Comparison of ENCODE assay signal across 9 mouse cellular contexts in the genomic region with DNA sequence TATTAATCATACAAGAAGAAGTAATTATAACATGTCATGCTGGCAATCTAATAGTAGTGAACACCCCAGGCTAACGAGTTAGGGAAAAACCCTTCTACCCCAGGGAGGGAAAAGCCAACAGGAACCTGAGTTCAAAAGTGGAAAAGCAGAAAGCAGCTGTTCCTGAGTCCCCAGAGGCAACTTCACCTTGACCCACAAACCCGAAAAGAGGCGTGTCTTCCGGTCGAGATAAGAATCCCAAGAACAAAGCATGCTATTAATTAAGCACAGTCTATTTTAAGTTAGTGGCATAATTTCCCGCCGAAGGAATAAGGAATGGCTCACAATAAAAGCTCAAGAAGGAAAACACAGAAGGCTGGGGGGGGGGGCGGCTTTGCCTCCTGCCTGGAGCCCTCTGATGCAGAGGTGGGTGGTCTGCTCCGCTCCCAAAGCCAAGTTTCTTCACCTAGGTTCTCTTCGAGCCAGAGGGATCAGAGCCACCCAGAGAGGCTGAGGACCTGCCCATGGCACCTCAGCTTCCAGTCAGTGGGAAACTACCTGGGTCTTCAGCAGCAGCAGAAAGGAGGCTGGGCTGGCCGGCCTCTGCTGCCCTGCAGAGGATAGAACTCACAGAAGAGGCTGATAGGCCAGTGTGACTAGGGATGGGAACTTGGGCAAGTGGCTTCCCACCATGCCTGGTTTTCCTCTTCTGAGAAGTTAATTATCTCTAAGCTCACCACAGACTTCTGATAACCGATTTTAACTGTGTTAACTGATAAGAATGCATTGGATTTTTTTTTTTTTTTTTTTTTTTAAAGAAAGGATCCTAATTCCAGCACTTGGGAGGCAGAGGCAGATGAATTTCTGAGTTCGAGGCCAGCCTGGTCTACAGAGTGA. TPM values are rescaled to one million over a fixed set of nuclear protein-coding genes. Genes with fewer than 3 reads are reported as not detected.
A peak's percentile ranks its signal among the peaks of the same experiment; 100 is the strongest.
DNase-seq lines count a peak whose midpoint lies in the region; ATAC-seq and TF ChIP-seq lines count a peak whose summit lies in the region.
"Had no signal": no experiment of that assay in that cellular context is flagged by ENCODE, and none has a peak within 500 bp of the region (broad histone marks: within the 10 kb centered on the region; RNA-seq: fewer than 3 reads in every experiment).

No protein-coding gene starts in this region.

- no peak for ATAC-seq in hindbrain, postnatal 0 days

- H3K9ac ChIP-seq in ES-Bruce4 (ENCODE audit: low read depth, poor library complexity, severe bottlenecking): peak overlapping the region; percentile 38; the same call in 1 of the 2 replicates
- no peak overlapping the region for H3K9ac ChIP-seq in hindbrain, postnatal 0 days (replicated peaks; ENCODE audit: low read length)

- no peaks in the 10 kb centered on the region for H3K36me3 ChIP-seq in kidney, adult 2 months (ENCODE audit: control insufficient read depth, insufficient read depth, low read length)
- no peaks in the 10 kb centered on the region for H3K36me3 ChIP-seq in ES-Bruce4 (ENCODE audit: control insufficient read depth, insufficient read depth, low read length, poor library complexity, severe bottlenecking)
- no peaks in the 10 kb centered on the region for H3K36me3 ChIP-seq in hindbrain, postnatal 0 days (ENCODE audit: insufficient read depth, low read length)

- H3K4me1 ChIP-seq in kidney, adult 2 months (ENCODE audit: control insufficient read depth, insufficient read depth, low read length): 0 out of 2 replicates have a peak, but pooled peaks cover 3% of the 10 kb centered on the region
- H3K4me1 ChIP-seq in ES-Bruce4 (ENCODE audit: control insufficient read depth, insufficient read depth, low read length): no peaks in the 10 kb centered on the region
- H3K4me1 ChIP-seq in bone marrow, adult 2 months (ENCODE audit: control insufficient read depth, insufficient read depth, low read length): peaks cover 2% of the 10 kb centered on the region; the same call in 1 of the 2 replicates
- 0 out of 2 replicates have a peak, but pooled peaks cover 6% of the 10 kb centered on the region for H3K4me1 ChIP-seq in hindbrain, postnatal 0 days (ENCODE audit: insufficient read depth, low read length)

- TF ChIP-seq CTCF in kidney, adult 2 months (conservative IDR thresholded peaks at IDR 0.05; ENCODE audit: insufficient read depth, insufficient read length, low read depth, low read length): no peak
- TF ChIP-seq CTCF in ES-Bruce4 (IDR thresholded peaks at IDR 0.05; ENCODE audit: low read depth, low read length): no peak
- TF ChIP-seq CTCF in bone marrow, adult 2 months (IDR thresholded peaks at IDR 0.05; ENCODE audit: control insufficient read depth, insufficient read depth, low read length): no peak
- TF ChIP-seq CTCF in hindbrain, postnatal 0 days (IDR thresholded peaks at IDR 0.05; ENCODE audit: low read depth): no peak

- no peak overlapping the region for H3K4me2 ChIP-seq in hindbrain, postnatal 0 days (ENCODE audit: low read depth, low read length)

- H3K9me3 ChIP-seq in ES-Bruce4 (replicated peaks; ENCODE audit: control insufficient read depth, insufficient read depth, low read length, poor library complexity, severe bottlenecking): no peaks in the 10 kb centered on the region
- H3K9me3 ChIP-seq in hindbrain, postnatal 0 days (ENCODE audit: low read length): no peaks in the 10 kb centered on the region

- WGBS in kidney, adult 2 months: 42% methylated on average over 13 of the region's 13 CpGs
- WGBS in bone marrow, adult 2 months: 14% methylated on average over 13 of the region's 13 CpGs
- 60% methylated on average over 13 of the region's 13 CpGs for WGBS in hindbrain, postnatal 0 days

- peak; percentile 73 for DNase-seq in kidney, adult 2 months
- DNase-seq in kidney, postnatal 36 days: no peak
- DNase-seq in kidney, postnatal 4 days: peak; percentile 54 to 67
- no peak for DNase-seq in right cerebral cortex, adult 18-20 months
- DNase-seq in left cerebral cortex, adult 18-20 months (ENCODE audit: low spot score in 2 of 2): no peak
- no peak for DNase-seq in hindbrain, postnatal 0 days (ENCODE audit: low spot score)
- DNase-seq: lung, postnatal 4 days had no signal

- peak overlapping the region; percentile 14; the same call in 1 of the 2 replicates for H3K27ac ChIP-seq in kidney, adult 2 months (ENCODE audit: insufficient read depth, low read depth, low read length)
- 0 out of 2 replicates have a peak overlapping the region, but pooled peaks have one; percentile 4 for H3K27ac ChIP-seq in ES-Bruce4 (ENCODE audit: insufficient read depth, low read length)
- peak overlapping the region; percentile 43; the same call in 1 of the 2 replicates for H3K27ac ChIP-seq in bone marrow, adult 2 months (ENCODE audit: control insufficient read depth, insufficient read depth, low read depth, low read length, poor library complexity)
- H3K27ac ChIP-seq in hindbrain, postnatal 0 days: no peak overlapping the region

- H3K4me3 ChIP-seq in kidney, adult 2 months (ENCODE audit: insufficient read depth, low read depth, low read length): no peak overlapping the region
- no peak overlapping the region for H3K4me3 ChIP-seq in ES-Bruce4 (ENCODE audit: low read depth, low read length)
- H3K4me3 ChIP-seq in bone marrow, adult 2 months (replicated peaks; ENCODE audit: control insufficient read depth, low read depth, low read length): no peak overlapping the region
- no peak overlapping the region for H3K4me3 ChIP-seq in hindbrain, postnatal 0 days (ENCODE audit: low read length)

- H3K27me3 ChIP-seq in kidney, adult 2 months (replicated peaks; ENCODE audit: control insufficient read depth, insufficient read depth, low read length): no peaks in the 10 kb centered on the region
- no peaks in the 10 kb centered on the region for H3K27me3 ChIP-seq in ES-Bruce4 (ENCODE audit: control insufficient read depth, insufficient read depth, low read length, poor library complexity, severe bottlenecking)
- no peaks in the 10 kb centered on the region for H3K27me3 ChIP-seq in hindbrain, postnatal 0 days (ENCODE audit: insufficient read depth, low read length)

- no peak for TF ChIP-seq POLR2A in kidney, adult 2 months (IDR thresholded peaks at IDR 0.05; ENCODE audit: low read depth, low read length)
- TF ChIP-seq POLR2A in ES-Bruce4 (IDR thresholded peaks at IDR 0.05; ENCODE audit: insufficient read depth, low read length): no peak
- no peak for TF ChIP-seq POLR2A in bone marrow, adult 2 months (IDR thresholded peaks at IDR 0.05; ENCODE audit: borderline replicate concordance, control insufficient read depth, low read depth, low read length)

- TF ChIP-seq EP300 in ES-Bruce4 (IDR thresholded peaks at IDR 0.05; ENCODE audit: insufficient read depth, low read depth, low read length): no peak

RNA-seq across cellular contexts. Expression of gene Mlec, which starts 3.3 kb away (rescaled TPM):
- 202 and 209 TPM in 2 replicates for polyA plus RNA-seq in kidney, adult 2 months (2012; rRNA removed)
- polyA plus RNA-seq in ES-Bruce4 (2011; ENCODE audit: insufficient read depth, insufficient read length, low read depth, missing spikeins): 137 and 139 TPM in 2 replicates
- polyA plus RNA-seq in bone marrow, adult 2 months (2011; ENCODE audit: insufficient read depth, insufficient read length, low replicate concordance, missing spikeins): 25.2 and 56.9 TPM in 2 replicates
- total RNA-seq in left cerebral cortex, adult 18-20 months (2021): 10 to 100 TPM; 88.6 to 93.5 TPM
- 65.5 and 80.9 TPM in 2 replicates for total RNA-seq in hindbrain, postnatal 0 days (2014; rRNA removed)
- polyA plus RNA-seq in hindbrain, postnatal 0 days (2015; fragmentation: Nextera tagmentation; extraction: Ambion mirVana): 15.5 and 20.6 TPM in 2 replicates

RNA-seq across cellular contexts. Expression of gene Unc119b, which starts 26.5 kb away (rescaled TPM):
- polyA plus RNA-seq in kidney, adult 2 months (2012; rRNA removed): 138 and 141 TPM in 2 replicates
- polyA plus RNA-seq in ES-Bruce4 (2011; ENCODE audit: insufficient read depth, insufficient read length, low read depth, missing spikeins): 35.5 and 36.9 TPM in 2 replicates
- 3.7 and 7.8 TPM in 2 replicates for polyA plus RNA-seq in bone marrow, adult 2 months (2011; ENCODE audit: insufficient read depth, insufficient read length, low replicate concordance, missing spikeins)
- 10 to 100 TPM; 28.8 to 28.9 TPM for total RNA-seq in left cerebral cortex, adult 18-20 months (2021)
- total RNA-seq in hindbrain, postnatal 0 days (2014; rRNA removed): 27.0 and 32.1 TPM in 2 replicates
- polyA plus RNA-seq in hindbrain, postnatal 0 days (2015; fragmentation: Nextera tagmentation; extraction: Ambion mirVana): 22.5 and 23.4 TPM in 2 replicates

RNA-seq across cellular contexts. Expression of gene Cabp1, which starts 32.9 kb away (rescaled TPM):
- 1.7 and 2.6 TPM in 2 replicates for polyA plus RNA-seq in kidney, adult 2 months (2012; rRNA removed)
- 8.1 and 11.4 TPM in 2 replicates for polyA plus RNA-seq in ES-Bruce4 (2011; ENCODE audit: insufficient read depth, insufficient read length, low read depth, missing spikeins)
- polyA plus RNA-seq in bone marrow, adult 2 months (2011; ENCODE audit: insufficient read depth, insufficient read length, low replicate concordance, missing spikeins): not detected in 2 replicates
- total RNA-seq in left cerebral cortex, adult 18-20 months (2021): 100 to 1,000 TPM; 288 to 320 TPM
- 21.4 and 34.6 TPM in 2 replicates for total RNA-seq in hindbrain, postnatal 0 days (2014; rRNA removed)
- polyA plus RNA-seq in hindbrain, postnatal 0 days (2015; fragmentation: Nextera tagmentation; extraction: Ambion mirVana): 20.9 and 23.6 TPM in 2 replicates

RNA-seq across cellular contexts. Expression of gene Acads, which starts 42.2 kb away (rescaled TPM):
- polyA plus RNA-seq in kidney, adult 2 months (2012; rRNA removed): 220 and 241 TPM in 2 replicates
- 44.8 and 52.1 TPM in 2 replicates for polyA plus RNA-seq in ES-Bruce4 (2011; ENCODE audit: insufficient read depth, insufficient read length, low read depth, missing spikeins)
- polyA plus RNA-seq in bone marrow, adult 2 months (2011; ENCODE audit: insufficient read depth, insufficient read length, low replicate concordance, missing spikeins): 12.0 and 23.7 TPM in 2 replicates
- 1 to 10 TPM; 7.9 to 8.7 TPM for total RNA-seq in left cerebral cortex, adult 18-20 months (2021)
- 30.3 and 32.5 TPM in 2 replicates for total RNA-seq in hindbrain, postnatal 0 days (2014; rRNA removed)
- polyA plus RNA-seq in hindbrain, postnatal 0 days (2015; fragmentation: Nextera tagmentation; extraction: Ambion mirVana): 22.1 and 25.3 TPM in 2 replicates

Comparison
In these comparisons a context has a peak if more than half of its experiments do, and no peak if none do; other contexts are left out.
1. DNase-seq: peak in kidney, adult 2 months (single experiment) and kidney, postnatal 4 days (2 of 2); none in kidney, postnatal 36 days (0 of 2), right cerebral cortex, adult 18-20 months (single experiment), left cerebral cortex, adult 18-20 months (0 of 2) and hindbrain, postnatal 0 days (single experiment).